Mouse (Mus musculus) heart, adult 2 months (tissue): ENCODE measurements around the gene Lamc1. TPM values are rescaled to one million over a fixed set of nuclear protein-coding genes. Genes with fewer than 3 reads are reported as not detected.

Experiments used
- DNase-seq, 2 experiments: peaks; one replicate each; pipeline ENCODE4 v3.0.0; 2021
- H3K27ac ChIP-seq: fragments of 200-600 bp; 2 replicates; pipeline ENCODE4 v1.8.1; 2022
- H3K27me3 ChIP-seq: fragments of 200-500 bp; 2 replicates; pipeline ENCODE4 v1.6.1; 2012; ENCODE audit warnings: mild to moderate bottlenecking, low read length, inconsistent platforms, mixed read lengths; ENCODE audit not compliant: control insufficient read depth, insufficient read depth
- H3K36me3 ChIP-seq: fragments of 200-500 bp; 2 replicates; pipeline ENCODE4 v1.6.1; 2012; ENCODE audit warnings: low read length, inconsistent platforms; ENCODE audit not compliant: control insufficient read depth, insufficient read depth
- H3K4me1 ChIP-seq: fragments of 200-500 bp; 2 replicates; pipeline ENCODE4 v1.6.1; 2011; ENCODE audit warnings: low read length; ENCODE audit not compliant: control insufficient read depth, insufficient read depth
- H3K4me3 ChIP-seq: fragments of 200-600 bp; 2 replicates; pipeline ENCODE4 v1.8.1; 2022
- H3K79me2 ChIP-seq: fragments of 200-500 bp; replicated peaks from 2 replicates; pipeline ENCODE4 v1.6.1; 2012; ENCODE audit warnings: mild to moderate bottlenecking, inconsistent platforms, low read length, moderate library complexity, mixed read lengths; ENCODE audit not compliant: control insufficient read depth, insufficient read depth
- H3K9ac ChIP-seq: fragments of 200-500 bp; 2 replicates; pipeline ENCODE4 v1.6.1; 2012; ENCODE audit warnings: low read depth, mild to moderate bottlenecking, control low read depth, inconsistent platforms, low read length, mixed read lengths
- CTCF ChIP-seq: fragments of 200-600 bp; IDR thresholded peaks from 2 replicates; pipeline ENCODE4 v1.8.1; 2022; ENCODE audit warnings: antibody characterized with exemption, mild to moderate bottlenecking, moderate library complexity
- EP300 ChIP-seq: fragments of 200-500 bp; IDR thresholded peaks from 2 replicates; pipeline ENCODE4 v1.6.1; 2011; ENCODE audit warnings: low read depth, low read length, control low read depth; ENCODE audit not compliant: insufficient read depth
- POLR2A ChIP-seq: fragments of 200-500 bp; IDR thresholded peaks from 2 replicates; pipeline ENCODE4 v1.6.1; 2011; ENCODE audit warnings: mild to moderate bottlenecking, low read depth, low read length, control low read depth; ENCODE audit not compliant: insufficient read depth
- WGBS: fragments of 180-500 bp; shearing (Covaris S2); methylation state at CpG from one replicate; pipeline ENCODE4 v1.1.7; 2018; 5-methylcytosine and 5-hydroxymethylcytosine counted together
- intact Hi-C: fragments of 180-260 bp; cut with DNase I; formaldehyde crosslinking; loops from one replicate; pipeline ENCODE4 v1.15.1; 2025
- polyA plus RNA-seq: library from polyadenylated mRNA; depleted of rRNA; stranded (reverse); fragments of >200 nt; gene quantifications from 2 replicates; pipeline ENCODE4 v1.2.3, GENCODE M21; 2012
- total RNA-seq, 2 experiments: library from RNA; stranded (reverse); gene quantifications; 2 replicates each; pipeline ENCODE4 v1.2.3; 2021

Lamc1 gene
- total and polyA plus RNA-seq, 3 experiments: 103 to 116 (median 111) TPM

DNA sequence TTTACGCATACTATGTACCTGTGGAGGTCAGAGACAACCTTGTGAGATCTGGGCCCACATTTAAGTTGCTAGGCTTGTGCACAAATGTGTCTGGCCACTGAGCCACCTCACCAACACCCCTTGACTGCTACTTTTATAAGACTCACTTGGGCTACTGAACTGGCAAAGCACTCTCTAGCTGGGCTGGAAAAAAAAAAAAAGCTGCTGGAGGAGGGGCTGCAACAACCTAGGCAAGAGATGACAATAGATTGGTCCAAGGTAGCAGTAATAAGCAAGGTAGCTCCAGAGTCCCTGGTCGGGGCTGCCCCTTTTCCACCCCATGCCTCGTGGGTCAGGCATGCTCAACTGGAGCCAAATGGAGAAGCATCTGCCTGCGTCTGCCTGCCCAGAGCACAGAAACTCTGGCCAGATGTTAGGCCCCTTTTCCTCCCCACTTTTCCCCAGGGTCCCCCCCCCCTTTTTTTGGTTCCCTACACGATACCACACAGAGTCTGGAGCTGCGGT is 63.7 kb downstream of the Lamc1 start:
- Histone ChIP-seq H3K4me3 (no peak overlapping the region), H3K27ac (no peak overlapping the region), H3K27me3 (no peaks in the 10 kb centered on the region), H3K9ac (no peak overlapping the region), H3K79me2 (peaks cover 22% of the 10 kb centered on the region), H3K36me3 (peaks cover 13% of the 10 kb centered on the region), H3K4me1 (peaks cover 26% of the 10 kb centered on the region)
- no peak for TF ChIP-seq CTCF
- no peak for TF ChIP-seq EP300
- no peak for TF ChIP-seq POLR2A
- intact Hi-C loops: loop anchor here (5.0 kb wide), 1 partner anchor 48 kb away; no protein-coding TSS in a partner anchor
- no peak for DNase-seq
- 76% methylated on average over 6 of the region's 6 CpGs for WGBS

DNA sequence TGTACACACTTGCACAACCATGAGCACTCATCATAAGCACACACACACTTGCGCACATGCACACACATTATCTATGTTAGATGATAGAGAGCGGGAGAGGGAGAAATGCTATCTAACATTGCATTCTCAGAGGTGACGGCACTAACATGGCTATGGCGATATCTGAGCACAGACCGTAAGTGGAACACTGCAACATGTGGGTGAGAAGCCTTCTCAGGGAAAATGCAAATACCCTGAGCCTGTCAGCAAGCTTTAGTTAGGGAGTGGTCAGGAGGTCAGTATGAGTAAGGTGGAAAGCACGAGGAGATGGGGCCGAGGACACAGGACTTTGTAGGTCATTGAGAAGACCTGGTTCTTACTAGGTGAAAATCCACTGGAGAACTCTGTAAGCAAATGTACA is 64.3 kb downstream of the Lamc1 start:
- Histone ChIP-seq H3K4me3 (no peak overlapping the region), H3K79me2 (peaks cover 16% of the 10 kb centered on the region), H3K36me3 (peaks cover 11% of the 10 kb centered on the region), H3K9ac (no peak overlapping the region), H3K27me3 (no peaks in the 10 kb centered on the region), H3K4me1 (peaks cover 22% of the 10 kb centered on the region), H3K27ac (no peak overlapping the region)
- WGBS: 71% methylated on average over 7 of the region's 7 CpGs
- TF ChIP-seq CTCF (no peak), EP300 (no peak)
- intact Hi-C loops: loop anchor here (5.0 kb wide), 1 partner anchor 49 kb away; no protein-coding TSS in a partner anchor
- no peak for DNase-seq

GRCm38 (mm10) chr1:153267730-153268129 is 64.9 kb downstream of the Lamc1 start:
- Histone ChIP-seq H3K4me1 (peaks cover 22% of the 10 kb centered on the region), H3K27me3 (no peaks in the 10 kb centered on the region), H3K27ac (no peak overlapping the region; the same call in 1 of the 2 replicates), H3K4me3 (no peak overlapping the region), H3K9ac (no peak overlapping the region), H3K36me3 (peaks cover 11% of the 10 kb centered on the region), H3K79me2 (peaks cover 16% of the 10 kb centered on the region)
- WGBS: 94% methylated on average over 7 of the region's 7 CpGs
- DNase-seq: no peak
- intact Hi-C loops: loop anchor here (5.0 kb wide), 1 partner anchor 50 kb away; no protein-coding TSS in a partner anchor
- TF ChIP-seq POLR2A: no peak
- TF ChIP-seq CTCF: no peak
- TF ChIP-seq EP300: no peak

DNA sequence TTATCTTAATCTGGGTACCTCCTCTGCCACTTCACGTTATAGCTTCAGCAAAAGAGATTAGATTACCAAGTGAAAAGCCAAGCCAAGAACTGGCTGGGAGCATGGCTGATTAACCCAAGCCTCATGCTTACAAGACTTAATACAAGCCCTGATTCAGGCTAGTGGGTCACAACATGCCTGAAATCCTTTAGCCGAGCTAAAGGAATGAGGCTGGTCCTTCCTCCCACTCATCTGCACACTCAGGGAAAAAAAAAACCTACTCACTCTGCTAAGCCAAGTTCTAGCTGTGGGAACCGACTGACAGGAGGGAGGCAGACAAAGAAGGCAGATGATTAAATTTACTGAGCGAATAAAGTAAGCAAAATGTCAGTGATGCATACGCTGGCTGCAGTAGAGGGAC is 65.7 kb downstream of the Lamc1 start:
- TF ChIP-seq EP300: no peak
- intact Hi-C loops: loop anchor here (5.0 kb wide), 1 partner anchor 50 kb away; no protein-coding TSS in a partner anchor
- H3K79me2 ChIP-seq: peaks cover 13% of the 10 kb centered on the region
- H3K4me1 ChIP-seq: peaks cover 19% of the 10 kb centered on the region
- H3K9ac ChIP-seq: no peak overlapping the region
- H3K27ac ChIP-seq: peak overlapping the region; percentile 49
- WGBS: 31% methylated on average over 5 of the region's 5 CpGs
- H3K4me3 ChIP-seq: no peak overlapping the region
- DNase-seq: no peak
- H3K36me3 ChIP-seq: peaks cover 11% of the 10 kb centered on the region
- H3K27me3 ChIP-seq: no peaks in the 10 kb centered on the region

- intact Hi-C loops: loop anchor here (5.0 kb wide), 1 partner anchor 52 kb away; no protein-coding TSS in a partner anchor
Observed at GRCm38 (mm10) chr1:153265579-153265978, 67.0 kb downstream of the Lamc1 start.

GRCm38 (mm10) chr1:153265066-153265465 is 67.5 kb downstream of the Lamc1 start:
- WGBS: 26% methylated on average over 7 of the region's 7 CpGs
- Histone ChIP-seq H3K36me3 (peaks cover 11% of the 10 kb centered on the region), H3K79me2 (peaks cover 10% of the 10 kb centered on the region), H3K27ac (peak overlapping the region; percentile 49), H3K4me1 (peaks cover 19% of the 10 kb centered on the region), H3K9ac (no peak overlapping the region; the same call in 1 of the 2 replicates), H3K4me3 (no peak overlapping the region), H3K27me3 (no peaks in the 10 kb centered on the region)
- DNase-seq: no peak
- intact Hi-C loops: loop anchor here (5.0 kb wide), 1 partner anchor 52 kb away; no protein-coding TSS in a partner anchor
- no peak for TF ChIP-seq CTCF
- TF ChIP-seq POLR2A: no peak
- no peak for TF ChIP-seq EP300

More at GRCm38 (mm10) chr1:153265579-153265978, 67.0 kb downstream of the Lamc1 start:
- WGBS: 48% methylated on average over 7 of the region's 7 CpGs
- Histone ChIP-seq H3K4me3 (no peak overlapping the region), H3K36me3 (peaks cover 11% of the 10 kb centered on the region), H3K4me1 (peaks cover 19% of the 10 kb centered on the region), H3K27me3 (no peaks in the 10 kb centered on the region), H3K79me2 (peaks cover 10% of the 10 kb centered on the region), H3K27ac (peak overlapping the region; percentile 49), H3K9ac (no peak overlapping the region)
- DNase-seq: peak; percentile 60 to 72
- TF ChIP-seq POLR2A (no peak), EP300 (peak; percentile 54; the same call in 1 of the 2 replicates)
